Mouse (Mus musculus) olfactory bulb, adult 2 months (tissue): ENCODE data around the gene Washc2.

Experiments used
- CTCF ChIP-seq: fragments of 200-500 bp; IDR thresholded peaks from 2 replicates; pipeline ENCODE4 v1.5.1; 2012; ENCODE audit warnings: low read depth, mild to moderate bottlenecking, low read length, moderate library complexity; ENCODE audit not compliant: insufficient read depth
- POLR2A ChIP-seq: fragments of 200-500 bp; IDR thresholded peaks from 2 replicates; pipeline ENCODE4 v1.6.1; 2012; ENCODE audit warnings: mild to moderate bottlenecking, low read depth, low read length, moderate library complexity; ENCODE audit not compliant: insufficient read depth

DNA sequence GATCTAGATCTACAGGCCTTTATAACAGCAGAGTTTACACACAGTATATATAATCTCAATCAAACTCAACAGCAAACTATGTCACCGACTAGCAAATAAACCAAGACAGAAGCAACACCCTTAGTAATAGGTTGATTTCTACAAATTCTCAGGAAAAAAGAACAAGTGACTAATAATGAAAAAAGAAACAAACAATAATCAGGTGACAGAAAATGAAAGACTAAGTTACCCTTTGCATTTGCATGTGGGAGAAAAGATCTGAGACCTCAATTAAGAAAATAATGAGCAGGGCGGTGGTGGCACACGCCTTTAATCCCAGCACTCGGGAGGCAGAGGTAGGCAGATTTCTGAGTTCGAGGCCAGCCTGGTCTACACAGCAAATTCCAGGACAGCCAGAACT lies 24.3 kb upstream of the Washc2 start:
- no peak for TF ChIP-seq CTCF
- no peak for TF ChIP-seq POLR2A
